In genomic region chr2:56109531-56109930, GRCm38 (mm10) we compare ENCODE assay signal across 10 mouse cellular contexts.
DNase-seq lines count a peak whose midpoint lies in the region; ATAC-seq and TF ChIP-seq lines count a peak whose summit lies in the region.
"Had no signal": no experiment of that assay in that cellular context is flagged by ENCODE, and none has a peak within 500 bp of the region (broad histone marks: within the 10 kb centered on the region; RNA-seq: fewer than 3 reads in every experiment).

No protein-coding gene starts in this region.

- no peak overlapping the region for H3K4me3 ChIP-seq in hindbrain, embryonic 16.5 days (ENCODE audit: low read length)
- no peak overlapping the region for H3K4me3 ChIP-seq in hindbrain, embryonic 12.5 days
- no peak overlapping the region for H3K4me3 ChIP-seq in CH12.LX (replicated peaks in 1 of 3; ENCODE audit: low read depth in 2 of 3, low read length in 2 of 3, poor library complexity in 1 of 3)
- H3K4me3 ChIP-seq in embryonic facial prominence, embryonic 14.5 days (ENCODE audit: low read depth, low read length): no peak overlapping the region
- H3K4me3 ChIP-seq: neural tube, embryonic 13.5 days had no signal

- DNase-seq in 3T3-L1 (ENCODE audit: low read depth, low spot score) (peak; percentile 63), CH12.LX (ENCODE audit: extremely low read depth) (peak; percentile 46)
- peak; percentile 69 for DNase-seq in embryonic facial prominence, embryonic 14.5 days (ENCODE audit: low spot score)
- no peak for DNase-seq in ovary, postnatal 36 days (ENCODE audit: low spot score)
- no peak for DNase-seq in urinary bladder, adult 2 months (ENCODE audit: low spot score)
- no peak for DNase-seq in cerebellum, adult 8-10 months
- DNase-seq: cerebellum, adult 11 months had no signal

- peak in 1 of 2 experiments; percentile 59; a peak in 2 of 4 replicates for TF ChIP-seq CTCF in CH12.LX (conservative IDR thresholded peaks at IDR 0.05 in 1 of 2, IDR thresholded peaks at IDR 0.05 in 1 of 2; ENCODE audit: low read depth in 2 of 2, low read length in 2 of 2)

- TF ChIP-seq EP300 in CH12.LX (IDR thresholded peaks at IDR 0.05; ENCODE audit: low read length): no peak

- H3K27me3 ChIP-seq in hindbrain, embryonic 16.5 days (replicated peaks; ENCODE audit: control insufficient read depth, insufficient read depth, low read length): peaks cover 2% of the 10 kb centered on the region; the same call in 1 of the 2 replicates
- H3K27me3 ChIP-seq in hindbrain, embryonic 12.5 days: no peaks in the 10 kb centered on the region
- no peaks in the 10 kb centered on the region for H3K27me3 ChIP-seq in CH12.LX (replicated peaks)
- H3K27me3 ChIP-seq in embryonic facial prominence, embryonic 14.5 days (replicated peaks; ENCODE audit: control insufficient read depth, insufficient read depth, low read length): no peaks in the 10 kb centered on the region

- H3K4me1 ChIP-seq in hindbrain, embryonic 16.5 days (ENCODE audit: control insufficient read depth, insufficient read depth, low read depth, low read length): no peaks in the 10 kb centered on the region
- H3K4me1 ChIP-seq in hindbrain, embryonic 12.5 days: no peaks in the 10 kb centered on the region
- H3K4me1 ChIP-seq in CH12.LX (ENCODE audit: control insufficient read depth in 1 of 2, insufficient read depth in 2 of 2): no peaks in the 10 kb centered on the region; a peak in 1 of 4 replicates
- H3K4me1 ChIP-seq in embryonic facial prominence, embryonic 14.5 days (ENCODE audit: control insufficient read depth, insufficient read depth, low read length): no peaks in the 10 kb centered on the region
- H3K4me1 ChIP-seq: neural tube, embryonic 13.5 days had no signal

- no peaks in the 10 kb centered on the region for H3K9me3 ChIP-seq in hindbrain, embryonic 16.5 days (ENCODE audit: control insufficient read depth, low read length)
- no peaks in the 10 kb centered on the region for H3K9me3 ChIP-seq in hindbrain, embryonic 12.5 days (replicated peaks)
- H3K9me3 ChIP-seq in CH12.LX (replicated peaks; ENCODE audit: low read length): no peaks in the 10 kb centered on the region
- no peaks in the 10 kb centered on the region for H3K9me3 ChIP-seq in embryonic facial prominence, embryonic 14.5 days (ENCODE audit: control insufficient read depth, low read length)
- H3K9me3 ChIP-seq: neural tube, embryonic 13.5 days had no signal

- TF ChIP-seq RAD21 in CH12.LX (IDR thresholded peaks at IDR 0.05; ENCODE audit: low read depth, low read length): peak; percentile 55

- H3K79me2 ChIP-seq in CH12.LX (replicated peaks; ENCODE audit: control insufficient read depth, extremely low read depth, insufficient read depth, poor library complexity, severe bottlenecking): no peaks in the 10 kb centered on the region

- no peak overlapping the region for H3K4me2 ChIP-seq in hindbrain, embryonic 16.5 days (ENCODE audit: low read length)
- no peak overlapping the region for H3K4me2 ChIP-seq in hindbrain, embryonic 12.5 days (replicated peaks)
- no peak overlapping the region for H3K4me2 ChIP-seq in CH12.LX (ENCODE audit: insufficient read depth, low read depth, poor library complexity, severe bottlenecking)
- H3K4me2 ChIP-seq in embryonic facial prominence, embryonic 14.5 days (ENCODE audit: low read depth, low read length): no peak overlapping the region
- H3K4me2 ChIP-seq: neural tube, embryonic 13.5 days had no signal

- dilution Hi-C loops in CH12.LX (cut with MboI; ENCODE audit: extremely low pct_ligation_motif_present, extremely low pct_unique_long_range_greater_than_20kb, low sequenced_read_pairs): no loop called here

- 41% methylated on average over 3 of the region's 3 CpGs for whole genome bisulfite sequencing in hindbrain, embryonic 16.5 days
- WGBS in hindbrain, embryonic 12.5 days: 54% methylated on average over 3 of the region's 3 CpGs
- 44% methylated on average over 3 of the region's 3 CpGs for WGBS in embryonic facial prominence, embryonic 14.5 days

- 0 out of 2 replicates have a peak, but pooled peaks have one; percentile 40 for ATAC-seq in hindbrain, embryonic 16.5 days
- no peak for ATAC-seq in hindbrain, embryonic 12.5 days (ENCODE audit: low FRiP score)
- no peak for ATAC-seq in embryonic facial prominence, embryonic 14.5 days (ENCODE audit: low read depth)

- H3K36me3 ChIP-seq in hindbrain, embryonic 16.5 days (ENCODE audit: control insufficient read depth, insufficient read depth, low read length): no peaks in the 10 kb centered on the region
- no peaks in the 10 kb centered on the region for H3K36me3 ChIP-seq in hindbrain, embryonic 12.5 days
- no peaks in the 10 kb centered on the region for H3K36me3 ChIP-seq in CH12.LX (replicated peaks in 1 of 2; ENCODE audit: control insufficient read depth in 1 of 2, insufficient read depth in 1 of 2, low read length in 1 of 2)
- no peaks in the 10 kb centered on the region for H3K36me3 ChIP-seq in embryonic facial prominence, embryonic 14.5 days (ENCODE audit: control insufficient read depth, insufficient read depth, low read length)
- H3K36me3 ChIP-seq: neural tube, embryonic 13.5 days had no signal

- no peak overlapping the region for H3K27ac ChIP-seq in hindbrain, embryonic 16.5 days (ENCODE audit: low read depth, low read length)
- H3K27ac ChIP-seq in hindbrain, embryonic 12.5 days: no peak overlapping the region
- no peak overlapping the region for H3K27ac ChIP-seq in CH12.LX (ENCODE audit: insufficient read depth, low read depth)
- H3K27ac ChIP-seq in embryonic facial prominence, embryonic 14.5 days (replicated peaks; ENCODE audit: low read depth, low read length): no peak overlapping the region
- H3K27ac ChIP-seq: neural tube, embryonic 13.5 days had no signal

- TF ChIP-seq POLR2A in CH12.LX (IDR thresholded peaks at IDR 0.05; ENCODE audit: low read depth, low read length): no peak

- in situ Hi-C loops in CH12.LX (cut with MboI; ENCODE audit: low pct_ligation_motif_present, low pct_unique_long_range_greater_than_20kb, low sequenced_read_pairs): no loop called here

- H3K9ac ChIP-seq in hindbrain, embryonic 16.5 days (ENCODE audit: low read depth, low read length): no peak overlapping the region
- H3K9ac ChIP-seq in hindbrain, embryonic 12.5 days: no peak overlapping the region
- H3K9ac ChIP-seq in CH12.LX (ENCODE audit: insufficient read depth, low read depth): no peak overlapping the region
- no peak overlapping the region for H3K9ac ChIP-seq in embryonic facial prominence, embryonic 14.5 days (ENCODE audit: low read depth, low read length)
- H3K9ac ChIP-seq: neural tube, embryonic 13.5 days had no signal

TF ChIP-seq in CH12.LX, 34 proteins besides CTCF, POLR2A, EP300 and RAD21:
- TF ChIP-seq SMC3 (IDR thresholded peaks at IDR 0.05; ENCODE audit: low read depth, low read length) (peak; percentile 19; the same call in 1 of the 2 replicates), USF2 (conservative IDR thresholded peaks at IDR 0.05; ENCODE audit: low read depth, low read length) (no peak)

Comparison
In these comparisons a context has a peak if more than half of its experiments do, and no peak if none do; other contexts are left out.
1. DNase-seq: peak in 3T3-L1 (single experiment), CH12.LX (single experiment) and embryonic facial prominence, embryonic 14.5 days (single experiment); none in ovary, postnatal 36 days (single experiment), urinary bladder, adult 2 months (single experiment) and cerebellum, adult 8-10 months (single experiment).